Mouse (Mus musculus) B cell, adult 67 days (primary cell): Measurements from ENCODE around the gene Clcc1. TPM values are rescaled to one million over a fixed set of nuclear protein-coding genes. Genes with fewer than 3 reads are reported as not detected.

Source experiments
- total RNA-seq, 2 experiments: library from RNA; stranded (reverse); gene quantifications; 4 replicates each; pipeline ENCODE4 v1.2.4; 2023

The Clcc1 gene
- total RNA-seq: 10 to 100 TPM; 42.6 to 43.1 TPM

GRCm38 (mm10) chr3:108653710-108654379 is at the start of gene Clcc1:
TSS of gene Clcc1 (plus strand) at chr3:108653913.

GRCm38 (mm10) chr3:108722036-108722872 is 68.5 kb downstream of the Clcc1 start, which contains the start of gene Gpsm2:
TSS of gene Gpsm2 (minus strand) at chr3:108722309.

Other genes with a start within 250 kb of the Clcc1 start
- gene Celsr2, start 238.4 kb upstream of the Clcc1 start, total RNA-seq: 1 to 10 TPM; 4.6 to 4.9 TPM
- gene Sars, start 208.7 kb upstream of the Clcc1 start, total RNA-seq: 100 to 1,000 TPM; 136 to 138 TPM
- gene 1700013F07Rik, start 119.8 kb upstream of the Clcc1 start, total RNA-seq: not detected
- under 1 TPM in 1 of 2 experiments, not detected in 1; 0.20 TPM for gene 5330417C22Rik, start 117.4 kb upstream of the Clcc1 start, total RNA-seq
- gene Tmem167b, start 91.4 kb upstream of the Clcc1 start, total RNA-seq: 10 to 100 TPM; 37.0 to 39.0 TPM
- gene Taf13, start 82.2 kb upstream of the Clcc1 start, total RNA-seq: 10 to 100 TPM; 24.9 to 30.1 TPM
- 10 to 100 TPM; 19.8 to 29.3 TPM for gene Wdr47, start 62.6 kb upstream of the Clcc1 start, total RNA-seq
- gene Gpsm2, start 68.4 kb downstream of the Clcc1 start, total RNA-seq: not detected
- gene Aknad1, start 85.7 kb downstream of the Clcc1 start, total RNA-seq: not detected
- gene Stxbp3, start 186.6 kb downstream of the Clcc1 start, total RNA-seq: 10 to 100 TPM; 86.8 to 97.6 TPM
- 1 to 10 TPM; 1.4 to 2.1 TPM for gene Fndc7, start 236.1 kb downstream of the Clcc1 start, total RNA-seq